Mouse (Mus musculus): ENCODE results near the gene Gm10097. TPM values are rescaled to one million over a fixed set of nuclear protein-coding genes. Genes with fewer than 3 reads are reported as not detected.

Gene Gm10097
- 0.26 TPM for polyA plus RNA-seq (2017; shearing (Covaris generic))

GRCm38 (mm10) chr10:5068676-5069265 lies at the start of gene Gm10097:
Gene Gm10097 (plus strand): TSS chr10:5069192.

Data from activated CD4-positive, CD25-positive, alpha-beta regulatory T cell, adult 9 weeks (primary cell).